Mouse (Mus musculus) heart, embryonic 12.5 days (tissue): ENCODE measurements at regions not wholly inside any gene's neighbourhood (a gene's known extent, or its start where the extent isn't known, plus 50 kb on each side); places are given as distances from the start of the nearest gene placed in this dataset.

ENCODE experiments used
- ATAC-seq: fragments of 200-750 bp; cut with Nextera tagmentation; 2 replicates; pipeline ENCODE4 v1.8.0; 2017; ENCODE audit warnings: moderate TSS enrichment, moderate library complexity; ENCODE audit not compliant: insufficient number of reproducible peaks, low FRiP score
- H3K27ac ChIP-seq: fragments of 300-500 bp; sonication (generic); 2 replicates; pipeline ENCODE4 v1.5.1; 2016; ENCODE audit warnings: mild to moderate bottlenecking, moderate library complexity; ENCODE audit not compliant: poor library complexity, severe bottlenecking
- H3K27me3 ChIP-seq: fragments of 300-500 bp; sonication (generic); replicated peaks from 2 replicates; pipeline ENCODE4 v1.6.1; 2016; ENCODE audit warnings: mild to moderate bottlenecking, moderate library complexity
- H3K36me3 ChIP-seq: fragments of 300-500 bp; sonication (generic); 2 replicates; pipeline ENCODE4 v1.6.1; 2016; ENCODE audit warnings: mild to moderate bottlenecking, moderate library complexity
- H3K4me1 ChIP-seq: fragments of 300-500 bp; sonication (generic); replicated peaks from 2 replicates; pipeline ENCODE4 v1.6.1; 2016; ENCODE audit warnings: mild to moderate bottlenecking
- H3K4me2 ChIP-seq: fragments of 300-500 bp; sonication (generic); 2 replicates; pipeline ENCODE4 v1.6.1; 2016; ENCODE audit warnings: mild to moderate bottlenecking, moderate library complexity
- H3K4me3 ChIP-seq: fragments of 300-500 bp; sonication (generic); 2 replicates; pipeline ENCODE4 v1.5.1; 2016; ENCODE audit warnings: mild to moderate bottlenecking
- H3K9ac ChIP-seq: fragments of 300-500 bp; sonication (generic); 2 replicates; pipeline ENCODE4 v1.6.1; 2016; ENCODE audit warnings: mild to moderate bottlenecking, moderate library complexity
- H3K9me3 ChIP-seq: fragments of 300-500 bp; sonication (generic); replicated peaks from 2 replicates; pipeline ENCODE4 v1.6.1; 2016; ENCODE audit warnings: mild to moderate bottlenecking, moderate library complexity
- WGBS: fragments of 180-500 bp; shearing (Covaris S2); methylation state at CpG from one replicate; pipeline ENCODE4 v1.1.7; 2016; 5-methylcytosine and 5-hydroxymethylcytosine counted together

DNA sequence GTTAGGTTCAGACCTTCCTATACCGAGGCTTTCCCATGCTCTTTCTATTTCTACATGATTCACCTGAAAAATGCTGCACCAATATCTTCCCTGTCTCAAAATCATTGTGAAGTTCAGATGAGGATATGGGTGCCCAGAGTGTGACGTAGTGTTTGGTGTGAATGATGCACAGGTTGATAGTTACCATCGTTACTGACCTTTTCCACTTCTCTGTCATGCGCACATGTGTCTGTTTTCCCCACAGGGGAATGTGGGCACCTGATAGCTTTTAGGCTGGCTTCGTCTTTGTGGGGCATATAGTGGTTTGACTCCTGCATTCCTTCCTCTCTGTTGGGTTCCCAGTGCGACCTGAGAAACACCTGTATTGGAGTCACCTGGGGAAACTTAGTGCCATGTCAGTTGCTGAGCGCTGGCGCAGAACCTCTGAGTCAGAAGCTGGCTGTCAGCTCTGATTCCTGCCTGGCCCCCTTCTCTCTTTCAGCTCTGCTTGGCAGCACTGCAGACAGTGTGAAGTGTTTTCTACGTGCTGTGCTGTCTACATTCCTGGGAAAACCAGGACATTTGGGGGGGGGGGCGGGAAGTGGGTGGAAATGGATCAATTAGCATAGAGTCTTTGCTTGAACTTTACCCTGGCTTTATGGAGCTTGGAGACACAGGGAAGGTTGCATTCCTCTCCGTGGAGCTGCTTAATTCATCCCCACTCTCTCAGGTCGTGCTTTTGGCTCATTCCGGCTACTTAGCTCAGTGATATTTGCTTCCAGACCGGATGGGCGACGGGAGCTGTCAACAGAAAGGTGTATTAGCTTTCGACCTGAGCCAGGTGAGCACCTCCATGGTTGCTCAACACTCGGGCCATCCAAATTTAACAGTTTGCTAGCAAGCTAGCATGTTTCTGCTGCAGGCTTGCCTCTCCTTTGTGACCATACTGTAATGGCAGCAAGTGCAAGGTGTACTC, 1281.4 kb upstream of the A1bg start:
- Histone ChIP-seq H3K4me2 (no peak overlapping the region), H3K9me3 (peaks cover 4% of the 10 kb centered on the region; the same call in 1 of the 2 replicates), H3K27ac (no peak overlapping the region), H3K27me3 (no peaks in the 10 kb centered on the region), H3K4me3 (no peak overlapping the region), H3K9ac (no peak overlapping the region), H3K36me3 (no peaks in the 10 kb centered on the region; the same call in 1 of the 2 replicates), H3K4me1 (0 out of 2 replicates have a peak, but pooled peaks cover 4% of the 10 kb centered on the region)
- ATAC-seq, result no peak
- WGBS, result 68% methylated on average over 18 of the region's 18 CpGs

DNA sequence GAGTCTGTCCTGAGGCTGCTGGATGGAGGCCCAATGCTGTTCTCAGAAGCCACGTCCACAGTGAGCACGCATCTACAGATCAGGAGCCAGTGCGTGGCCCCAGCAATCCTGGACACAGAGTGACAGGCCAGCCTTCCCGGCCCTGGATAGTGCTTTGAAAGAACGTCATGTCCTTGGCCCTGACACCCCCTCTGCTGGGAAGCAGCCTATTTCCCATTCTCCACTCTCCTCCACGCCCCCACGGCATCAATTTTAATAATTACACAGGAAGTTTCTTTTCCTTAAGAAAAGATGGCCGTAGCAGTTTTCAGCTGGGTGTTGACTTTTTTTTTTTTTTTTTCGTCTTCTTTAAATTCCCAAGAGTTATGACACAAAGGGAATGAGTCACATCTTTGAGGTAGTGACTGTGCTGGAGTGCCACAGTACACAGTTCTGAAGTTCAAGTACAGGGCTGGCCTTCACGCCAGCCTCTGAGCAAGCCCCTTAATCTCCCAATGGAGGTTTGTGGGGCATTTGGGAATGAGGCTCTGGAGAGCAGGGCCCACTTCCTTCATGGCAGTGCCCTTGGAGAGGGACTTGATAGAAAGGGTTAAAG, 1280.1 kb upstream of the A1bg start:
- no peaks in the 10 kb centered on the region; the same call in 1 of the 2 replicates for H3K36me3 ChIP-seq

DNA sequence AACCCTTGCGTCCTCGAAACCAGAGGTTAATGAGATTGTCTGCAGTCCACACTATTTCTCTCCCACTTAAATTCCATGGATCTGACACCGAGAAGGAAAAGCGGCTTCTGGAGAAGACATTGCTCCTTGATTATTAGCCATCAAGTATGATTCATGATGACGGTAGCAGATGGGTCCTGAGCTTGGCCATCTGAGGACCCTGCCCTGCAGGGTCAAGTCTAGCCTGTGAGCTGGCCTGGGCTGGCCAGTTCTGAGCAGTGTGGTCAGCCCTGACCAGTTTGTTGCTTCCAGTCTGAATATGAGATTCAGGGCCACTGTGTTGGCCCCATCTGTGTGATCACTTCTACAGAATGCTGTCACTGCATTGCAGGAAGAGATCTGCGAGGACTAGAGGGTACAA, 1275.9 kb upstream of the A1bg start:
- Histone ChIP-seq H3K4me3 (no peak overlapping the region), H3K4me2 (no peak overlapping the region), H3K27ac (no peak overlapping the region), H3K9me3 (peaks cover 4% of the 10 kb centered on the region; the same call in 1 of the 2 replicates), H3K36me3 (no peaks in the 10 kb centered on the region; the same call in 1 of the 2 replicates), H3K9ac (no peak overlapping the region), H3K27me3 (no peaks in the 10 kb centered on the region), H3K4me1 (no peaks in the 10 kb centered on the region)
- ATAC-seq, result no peak
- WGBS, result 92% methylated on average over 6 of the region's 6 CpGs

More for the DNA sequence above, 1280.1 kb upstream of the A1bg start:
- no peak for ATAC-seq
- Histone ChIP-seq H3K4me3 (no peak overlapping the region), H3K9me3 (peaks cover 4% of the 10 kb centered on the region; the same call in 1 of the 2 replicates), H3K27me3 (no peaks in the 10 kb centered on the region), H3K4me2 (no peak overlapping the region), H3K9ac (no peak overlapping the region), H3K27ac (no peak overlapping the region), H3K4me1 (0 out of 2 replicates have a peak, but pooled peaks cover 4% of the 10 kb centered on the region)
- WGBS, result 79% methylated on average over 10 of the region's 10 CpGs

DNA sequence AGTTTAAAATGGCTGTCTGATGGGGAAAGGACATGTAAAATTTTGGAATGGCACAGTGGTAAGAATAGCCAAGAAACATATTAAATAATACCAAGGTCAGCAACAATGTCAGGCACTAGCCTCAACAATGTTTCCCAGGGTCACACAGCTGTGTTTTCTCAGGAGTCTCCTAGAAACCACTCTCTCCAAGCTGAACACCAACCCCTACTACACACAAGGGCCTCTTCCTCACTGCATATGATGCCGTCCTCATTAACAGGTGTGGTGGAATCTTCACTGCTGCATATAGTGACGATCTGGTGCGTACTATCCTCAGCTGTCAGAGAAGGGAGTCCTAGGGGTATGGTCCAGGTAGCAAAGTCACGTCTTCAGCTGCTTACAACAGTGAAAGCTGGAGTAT, 1275.4 kb upstream of the A1bg start:
- WGBS, result 87% methylated on average over 4 of the region's 4 CpGs
- Histone ChIP-seq H3K9me3 (peaks cover 4% of the 10 kb centered on the region; the same call in 1 of the 2 replicates), H3K4me3 (no peak overlapping the region), H3K4me1 (no peaks in the 10 kb centered on the region), H3K4me2 (no peak overlapping the region), H3K9ac (no peak overlapping the region), H3K27ac (no peak overlapping the region), H3K36me3 (no peaks in the 10 kb centered on the region; the same call in 1 of the 2 replicates), H3K27me3 (no peaks in the 10 kb centered on the region)
- ATAC-seq, result no peak

DNA sequence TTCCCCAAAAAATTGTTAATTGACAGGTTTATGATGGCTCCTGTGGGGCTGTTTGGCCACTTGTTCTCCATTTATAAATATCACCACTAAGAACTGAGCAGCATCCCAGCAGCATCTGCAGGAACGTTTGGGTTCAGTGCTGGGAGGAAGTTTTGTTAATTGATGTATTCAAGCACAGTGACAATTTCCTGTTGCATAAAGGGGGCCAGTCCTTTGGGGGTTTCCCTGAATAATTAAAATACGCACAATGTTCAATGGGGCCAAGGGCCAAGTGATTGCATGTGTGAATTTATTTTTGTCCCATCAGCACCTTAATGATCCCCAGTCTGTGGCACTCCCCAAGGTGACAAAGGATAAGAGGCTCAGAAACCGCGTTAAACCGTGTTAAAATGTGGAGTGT, 1272.6 kb upstream of the A1bg start:
- Histone ChIP-seq H3K27ac (no peak overlapping the region), H3K4me1 (no peaks in the 10 kb centered on the region), H3K4me2 (no peak overlapping the region), H3K36me3 (no peaks in the 10 kb centered on the region), H3K9me3 (no peaks in the 10 kb centered on the region), H3K27me3 (no peaks in the 10 kb centered on the region), H3K9ac (no peak overlapping the region), H3K4me3 (no peak overlapping the region)
- ATAC-seq, result no peak
- 60% methylated on average over 5 of the region's 5 CpGs for WGBS

DNA sequence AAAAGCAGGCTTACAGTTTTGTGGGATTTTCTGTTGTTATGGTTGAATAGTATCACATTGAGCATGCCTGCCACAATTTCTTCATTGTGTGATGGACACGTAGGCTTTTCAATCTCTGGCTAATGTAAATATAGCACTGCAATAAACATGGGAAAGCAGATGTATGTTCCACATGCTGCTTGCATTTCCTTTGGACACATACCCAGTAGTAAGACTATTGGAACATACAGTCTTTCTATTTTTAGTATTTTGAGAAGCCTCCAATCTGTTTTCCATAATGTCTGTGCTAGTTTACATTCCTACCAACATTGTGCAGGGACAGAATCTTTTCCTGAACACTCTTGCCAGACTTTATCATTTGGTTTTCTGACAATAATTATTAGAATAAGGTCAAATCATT, 1269.9 kb upstream of the A1bg start:
- H3K27ac ChIP-seq, result no peak overlapping the region
- WGBS, result 87% methylated on average over 1 of the region's 1 CpGs
- no peaks in the 10 kb centered on the region for H3K36me3 ChIP-seq
- no peaks in the 10 kb centered on the region; the same call in 1 of the 2 replicates for H3K4me1 ChIP-seq
- no peaks in the 10 kb centered on the region for H3K9me3 ChIP-seq
- ATAC-seq, result no peak
- H3K9ac ChIP-seq, result no peak overlapping the region
- H3K4me2 ChIP-seq, result no peak overlapping the region
- no peak overlapping the region for H3K4me3 ChIP-seq
- H3K27me3 ChIP-seq, result no peaks in the 10 kb centered on the region

DNA sequence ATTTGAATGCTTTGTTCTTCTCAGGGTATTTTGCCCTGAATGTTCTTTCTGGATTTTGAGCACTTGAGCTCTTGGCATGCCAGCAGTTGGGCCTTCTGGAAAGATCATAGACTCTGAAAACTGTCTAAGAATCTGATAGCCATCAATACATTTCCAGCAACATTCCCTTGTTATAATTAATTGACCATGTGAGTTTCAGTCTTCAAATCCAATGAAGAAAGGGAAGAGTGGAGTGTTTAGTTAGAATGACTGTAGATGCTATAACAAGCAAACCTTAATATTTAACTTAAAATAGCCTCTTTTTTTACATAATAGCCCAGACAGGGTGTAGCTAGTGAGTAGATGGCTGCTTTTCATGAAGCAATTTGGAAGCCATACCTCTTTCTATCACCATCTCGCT, 1268.8 kb upstream of the A1bg start:
- no peak overlapping the region for H3K9ac ChIP-seq
- no peaks in the 10 kb centered on the region for H3K36me3 ChIP-seq
- no peaks in the 10 kb centered on the region; the same call in 1 of the 2 replicates for H3K4me1 ChIP-seq
- no peak overlapping the region for H3K4me3 ChIP-seq
- no peak overlapping the region for H3K27ac ChIP-seq
- 97% methylated on average over 1 of the region's 1 CpGs for WGBS
- no peaks in the 10 kb centered on the region for H3K9me3 ChIP-seq
- no peak overlapping the region for H3K4me2 ChIP-seq
- ATAC-seq, result no peak
- H3K27me3 ChIP-seq, result no peaks in the 10 kb centered on the region

DNA sequence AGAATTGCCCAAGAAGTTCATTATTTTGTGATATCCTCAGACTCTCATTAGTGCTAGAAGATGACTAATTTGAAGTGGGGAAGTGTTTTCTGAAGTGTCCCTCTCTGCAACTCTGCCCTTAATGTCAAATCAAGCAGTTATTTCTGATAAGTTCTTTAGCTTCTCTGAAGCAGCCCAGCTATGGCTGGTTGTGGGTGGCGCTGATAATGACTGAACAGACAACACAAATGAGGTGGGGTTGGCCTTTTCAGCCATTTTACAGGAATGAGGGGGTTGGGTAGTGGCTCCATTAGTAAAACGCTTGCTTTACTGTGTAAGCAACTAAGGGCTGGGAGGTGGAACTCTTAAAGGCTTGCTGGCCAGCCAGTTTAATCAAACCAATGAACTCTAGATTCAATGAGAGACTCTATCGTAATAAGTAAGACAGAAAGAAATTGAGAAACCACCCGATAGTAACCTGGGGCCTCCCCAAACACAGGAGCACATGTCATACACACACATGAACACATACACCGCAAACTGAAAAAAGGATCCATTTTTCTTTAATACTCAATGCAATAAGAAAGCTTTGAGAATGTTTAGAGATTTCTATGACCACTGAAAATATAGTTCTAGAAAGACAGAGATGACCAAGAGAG, 1268.3 kb upstream of the A1bg start:
- H3K4me2 ChIP-seq, result no peak overlapping the region
- WGBS, result 82% methylated on average over 5 of the region's 5 CpGs
- no peaks in the 10 kb centered on the region for H3K36me3 ChIP-seq
- ATAC-seq, result no peak; the same call in 1 of the 2 replicates
- H3K9ac ChIP-seq, result no peak overlapping the region
- H3K4me3 ChIP-seq, result no peak overlapping the region
- no peak overlapping the region for H3K27ac ChIP-seq
- H3K27me3 ChIP-seq, result no peaks in the 10 kb centered on the region
- H3K9me3 ChIP-seq, result no peaks in the 10 kb centered on the region
- no peaks in the 10 kb centered on the region; the same call in 1 of the 2 replicates for H3K4me1 ChIP-seq

DNA sequence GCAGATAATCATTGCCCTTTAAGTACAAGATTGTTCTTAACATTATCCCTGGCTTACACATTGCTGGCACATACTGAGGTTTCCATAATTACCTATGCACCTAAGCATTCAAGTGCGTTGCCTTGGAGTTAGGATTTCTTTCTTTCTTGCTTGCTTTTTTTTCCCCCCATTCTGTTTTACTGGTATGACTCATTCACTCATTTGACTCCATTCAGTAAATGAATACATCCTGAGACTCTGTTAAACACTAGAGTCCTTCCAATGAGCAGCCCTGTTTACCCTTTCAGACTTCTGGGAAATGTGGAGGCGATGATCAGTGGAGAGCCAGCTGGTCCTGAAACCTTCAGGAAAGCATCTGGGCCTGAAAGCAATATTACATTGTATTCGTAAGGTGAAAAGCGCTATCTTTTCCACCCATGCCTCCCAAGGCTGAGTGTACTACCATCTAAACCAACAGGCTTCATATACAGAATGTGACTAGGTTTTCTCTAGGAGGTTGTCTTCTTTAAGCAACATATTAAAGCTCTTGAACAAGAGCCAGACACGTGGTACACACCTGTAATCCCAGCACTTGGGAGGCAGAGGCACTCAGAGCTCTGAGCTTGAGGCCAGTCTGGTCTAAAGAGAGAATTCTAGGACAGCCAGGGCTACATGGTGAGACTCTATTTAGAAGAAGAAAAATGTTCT, 1267.6 kb upstream of the A1bg start:
- ATAC-seq, result no peak
- Histone ChIP-seq H3K36me3 (no peaks in the 10 kb centered on the region), H3K9ac (no peak overlapping the region), H3K4me2 (no peak overlapping the region), H3K4me3 (no peak overlapping the region), H3K9me3 (no peaks in the 10 kb centered on the region), H3K27me3 (no peaks in the 10 kb centered on the region), H3K4me1 (no peaks in the 10 kb centered on the region; the same call in 1 of the 2 replicates), H3K27ac (no peak overlapping the region)
- WGBS, result 79% methylated on average over 5 of the region's 5 CpGs

- Histone ChIP-seq H3K9ac (no peak overlapping the region), H3K4me1 (no peaks in the 10 kb centered on the region; the same call in 1 of the 2 replicates), H3K27ac (no peak overlapping the region), H3K36me3 (no peaks in the 10 kb centered on the region), H3K9me3 (no peaks in the 10 kb centered on the region), H3K27me3 (no peaks in the 10 kb centered on the region), H3K4me3 (no peak overlapping the region), H3K4me2 (no peak overlapping the region)
- 79% methylated on average over 14 of the region's 14 CpGs for WGBS
- ATAC-seq, result no peak
Measured at GRCm38 (mm10) chr15:62189565-62190181, 1266.9 kb upstream of the A1bg start.
